Mouse (Mus musculus) hindbrain, embryonic 15.5 days (tissue): ENCODE measurements around the gene Slc27a1. TPM values are rescaled to one million over a fixed set of nuclear protein-coding genes. Genes with fewer than 3 reads are reported as not detected.
A peak's percentile ranks its signal among the peaks of the same experiment; 100 is the strongest.

Experiments used
- ATAC-seq: fragments of 200-750 bp; cut with Nextera tagmentation; 2 replicates; pipeline ENCODE4 v1.8.0; 2017; ENCODE audit warnings: low read depth, moderate number of reproducible peaks, moderate TSS enrichment; ENCODE audit not compliant: low FRiP score
- H3K27ac ChIP-seq: fragments of 300-500 bp; sonication (generic); replicated peaks from 2 replicates; pipeline ENCODE4 v1.5.1; 2015; ENCODE audit warnings: mild to moderate bottlenecking, inconsistent platforms
- H3K27me3 ChIP-seq: fragments of 300-500 bp; sonication (generic); 2 replicates; pipeline ENCODE4 v1.6.1; 2015; ENCODE audit warnings: control low read depth, inconsistent platforms
- H3K36me3 ChIP-seq: fragments of 300-500 bp; sonication (generic); 2 replicates; pipeline ENCODE4 v1.6.1; 2015; ENCODE audit warnings: control low read depth, inconsistent platforms
- H3K4me1 ChIP-seq: fragments of 300-500 bp; sonication (generic); replicated peaks from 2 replicates; pipeline ENCODE4 v1.6.1; 2015; ENCODE audit warnings: control low read depth, inconsistent platforms
- H3K4me2 ChIP-seq: fragments of 300-500 bp; sonication (generic); 2 replicates; pipeline ENCODE4 v1.6.1; 2015; ENCODE audit warnings: moderate library complexity, mild to moderate bottlenecking, inconsistent platforms
- H3K4me3 ChIP-seq: fragments of 300-500 bp; sonication (generic); 2 replicates; pipeline ENCODE4 v1.5.1; 2015; ENCODE audit warnings: mild to moderate bottlenecking, inconsistent platforms
- H3K9ac ChIP-seq: fragments of 300-500 bp; sonication (generic); 2 replicates; pipeline ENCODE4 v1.6.1; 2015; ENCODE audit warnings: inconsistent platforms
- H3K9me3 ChIP-seq: fragments of 300-500 bp; sonication (generic); 2 replicates; pipeline ENCODE4 v1.6.1; 2016; ENCODE audit warnings: control low read depth, inconsistent platforms
- WGBS: fragments of 180-500 bp; shearing (Covaris S2); methylation state at CpG from one replicate; pipeline ENCODE4 v1.1.7; 2015; 5-methylcytosine and 5-hydroxymethylcytosine counted together
- polyA plus RNA-seq: library from polyadenylated mRNA; unstranded; fragments of >200 nt; fragmentation: Nextera tagmentation; extraction: Ambion mirVana; gene quantifications from 2 replicates; pipeline ENCODE4 v1.2.1, GENCODE M21; 2015

Slc27a1 gene
- polyA plus RNA-seq, 1 experiment from 2014 or later = 87.4 TPM

DNA sequence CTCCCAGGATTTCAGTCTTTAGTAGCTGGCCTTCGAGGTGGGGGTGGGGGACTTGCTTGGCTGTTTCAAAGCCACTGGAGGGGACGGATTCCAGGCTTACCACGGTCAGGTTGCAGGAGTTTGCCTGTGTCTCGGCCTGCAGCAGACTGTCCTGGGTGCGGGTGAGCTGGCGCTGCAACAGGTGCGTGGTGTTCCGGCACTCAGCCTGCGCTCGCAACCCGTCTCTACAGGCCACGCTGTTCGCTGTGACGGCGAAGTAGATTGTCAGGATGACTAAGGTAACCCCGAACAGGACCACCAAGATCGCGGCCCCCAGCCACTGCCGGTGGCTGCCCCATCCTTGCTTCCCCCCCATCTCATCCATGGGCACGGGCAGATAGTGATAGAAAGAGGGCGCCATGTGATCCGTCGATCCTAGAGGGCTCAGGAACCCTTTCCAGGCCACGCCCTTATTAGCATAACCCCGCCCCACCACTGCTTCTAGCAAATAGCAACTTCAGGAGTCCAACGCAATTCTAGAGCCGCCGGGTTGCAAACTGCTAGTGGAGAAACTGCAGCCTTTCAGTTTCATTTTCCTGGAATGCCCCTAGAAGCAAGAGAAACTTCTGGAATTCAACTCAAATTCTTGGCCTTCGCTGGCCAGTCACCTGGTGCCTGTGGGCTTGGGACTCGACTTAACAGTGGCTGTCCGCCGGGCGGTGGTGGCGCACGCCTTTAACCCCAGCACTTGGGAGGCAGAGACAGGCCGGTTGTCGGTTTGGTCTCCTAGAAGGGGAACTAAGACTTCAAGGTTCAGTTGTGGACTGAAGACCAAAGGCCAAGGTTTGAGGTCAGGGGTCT lies 31.4 kb upstream of the Slc27a1 start, which contains the start of gene Bst2:
TSS of gene Bst2 (minus strand) at position 429 of the 840 bp plus-strand sequence.
- Histone ChIP-seq H3K4me3 (peak within 1 kb of the TSS; percentile 29), H3K9ac (no peak within 1 kb of the TSS), H3K27me3 (peaks cover 18% of the 10 kb centered on the region), H3K27ac (no peak within 1 kb of the TSS), H3K9me3 (no peaks in the 10 kb centered on the region), H3K4me1 (peaks cover 8% of the 10 kb centered on the region), H3K4me2 (peak within 1 kb of the TSS; percentile 53), H3K36me3 (no peaks in the 10 kb centered on the region)
- WGBS = 4% methylated on average over 37 of the region's 37 CpGs
- no peak for ATAC-seq

DNA sequence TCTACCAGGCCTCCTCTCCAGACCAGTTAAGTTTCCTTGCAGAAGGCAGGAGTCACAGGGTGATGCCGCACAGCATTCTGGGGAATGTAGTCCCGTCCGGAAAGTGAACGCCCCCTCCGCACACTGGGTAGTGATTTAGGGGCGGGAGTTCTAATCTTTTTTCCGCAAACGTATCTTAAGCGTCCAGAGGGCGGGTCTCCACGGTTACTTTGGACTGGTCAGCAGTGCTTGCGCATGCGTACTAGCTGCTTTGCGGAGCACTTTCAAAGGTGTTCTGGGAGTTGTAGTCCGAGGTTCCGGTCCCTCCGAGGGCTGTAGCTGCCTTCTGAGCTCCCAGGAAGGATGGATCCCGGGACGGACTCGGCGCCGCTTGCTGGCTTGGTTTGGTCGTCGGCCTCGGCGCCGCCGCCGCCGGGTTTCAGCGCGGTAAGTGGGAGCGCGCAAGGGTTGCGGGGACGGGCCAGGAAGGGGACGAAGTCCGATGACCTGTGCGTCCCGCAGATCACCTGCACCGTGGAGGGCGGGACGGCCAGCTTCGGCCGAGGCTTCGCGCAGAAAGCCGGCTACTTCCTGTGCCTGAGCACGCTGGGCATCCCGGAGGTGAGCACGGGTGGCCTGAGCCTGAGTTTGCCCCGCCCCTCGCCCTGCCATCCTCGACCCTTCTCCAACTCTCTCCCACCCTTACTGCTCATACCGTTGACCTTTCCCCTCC lies 25.9 kb upstream of the Slc27a1 start, which contains the start of gene Mvb12a:
TSS of gene Mvb12a (plus strand) at position 291 of the 712 bp plus-strand sequence.
- Histone ChIP-seq H3K4me2 (peak within 1 kb of the TSS; percentile 55), H3K9ac (peak within 1 kb of the TSS; percentile 70), H3K36me3 (peaks cover 14% of the 10 kb centered on the region), H3K27me3 (peaks cover 3% of the 10 kb centered on the region; the same call in 1 of the 2 replicates), H3K4me1 (peaks cover 10% of the 10 kb centered on the region), H3K4me3 (peak within 1 kb of the TSS; percentile 75), H3K9me3 (no peaks in the 10 kb centered on the region), H3K27ac (peak within 1 kb of the TSS; percentile 69)
- WGBS = under 1% methylated on average over 55 of the region's 55 CpGs
- peak; percentile 97 for ATAC-seq

DNA sequence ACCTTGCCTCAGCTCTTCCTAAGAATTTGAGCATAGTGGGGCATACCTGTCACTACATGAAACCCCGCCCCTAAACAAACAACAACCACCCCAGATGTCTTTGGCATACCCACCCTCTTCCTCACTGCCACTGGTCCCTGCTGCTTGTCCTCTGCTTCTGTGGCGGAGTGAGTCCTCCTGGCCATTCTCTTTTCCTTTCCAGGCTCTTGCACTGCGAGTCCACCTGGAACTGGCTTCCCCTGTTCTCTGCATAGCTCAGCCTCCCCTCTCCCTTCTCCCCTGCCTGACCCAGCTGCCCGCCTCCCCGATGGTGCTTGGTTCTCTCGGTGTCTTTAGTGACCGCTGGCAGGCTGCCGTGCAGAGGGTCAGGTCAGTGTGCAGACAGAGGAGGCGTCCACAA lies 24.9 kb upstream of the Slc27a1 start:
- no peak for ATAC-seq
- Histone ChIP-seq H3K9ac (peak overlapping the region; percentile 70; the same call in 1 of the 2 replicates), H3K27ac (no peak overlapping the region), H3K36me3 (peaks cover 18% of the 10 kb centered on the region), H3K9me3 (no peaks in the 10 kb centered on the region), H3K4me1 (peaks cover 10% of the 10 kb centered on the region), H3K27me3 (no peaks in the 10 kb centered on the region), H3K4me3 (peak overlapping the region; percentile 75), H3K4me2 (peak overlapping the region; percentile 55)
- 86% methylated on average over 9 of the region's 9 CpGs for WGBS

DNA sequence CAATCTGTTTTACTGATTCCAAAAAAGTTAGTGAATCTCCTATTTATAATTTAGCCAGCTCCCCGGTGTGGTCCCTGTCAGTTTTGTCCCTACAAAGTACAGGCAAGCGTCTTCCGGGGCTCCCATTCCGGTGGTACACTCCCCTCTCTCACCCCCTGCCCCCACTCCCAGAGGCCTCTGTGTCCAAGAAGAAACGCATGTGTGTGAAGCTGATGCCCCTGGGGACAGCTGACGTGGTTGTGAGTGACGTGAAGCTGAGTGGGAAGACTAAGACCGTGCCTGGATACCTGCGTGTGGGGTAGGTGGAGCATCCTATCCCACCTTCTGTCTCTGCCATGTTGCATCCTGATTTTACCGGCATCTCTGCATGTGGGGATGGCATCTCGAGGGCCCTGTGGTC lies 23.6 kb upstream of the Slc27a1 start:
- H3K4me1 ChIP-seq = peaks cover 10% of the 10 kb centered on the region
- H3K9ac ChIP-seq = no peak overlapping the region
- WGBS = 92% methylated on average over 11 of the region's 11 CpGs
- H3K9me3 ChIP-seq = no peaks in the 10 kb centered on the region
- H3K36me3 ChIP-seq = peaks cover 18% of the 10 kb centered on the region
- H3K4me3 ChIP-seq = no peak overlapping the region
- H3K4me2 ChIP-seq = no peak overlapping the region
- H3K27me3 ChIP-seq = no peaks in the 10 kb centered on the region
- H3K27ac ChIP-seq = no peak overlapping the region
- ATAC-seq = no peak

DNA sequence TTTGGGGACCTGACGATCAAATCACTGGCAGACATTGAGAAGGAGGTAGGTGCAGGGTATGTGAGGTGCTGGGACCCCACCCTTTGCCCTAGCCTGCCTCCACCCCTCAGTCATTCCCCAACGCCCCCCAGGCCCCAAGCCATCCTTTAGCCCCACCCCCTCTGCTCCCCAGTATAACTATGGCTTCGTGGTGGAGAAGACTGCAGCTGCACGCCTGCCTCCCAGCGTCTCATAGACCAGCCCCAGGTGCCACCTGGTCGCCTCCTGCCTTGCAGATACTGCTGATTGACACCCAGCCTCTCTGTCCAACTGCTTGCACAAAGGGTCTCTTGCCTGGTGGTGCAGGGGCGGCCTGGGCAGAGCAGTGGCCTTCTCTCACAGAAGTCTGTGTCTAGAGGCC lies 21.1 kb upstream of the Slc27a1 start:
- H3K9ac ChIP-seq = no peak overlapping the region
- no peaks in the 10 kb centered on the region for H3K9me3 ChIP-seq
- peaks cover 10% of the 10 kb centered on the region for H3K4me1 ChIP-seq
- no peak overlapping the region for H3K4me2 ChIP-seq
- H3K27me3 ChIP-seq = no peaks in the 10 kb centered on the region
- H3K27ac ChIP-seq = no peak overlapping the region
- 89% methylated on average over 7 of the region's 7 CpGs for WGBS
- H3K36me3 ChIP-seq = peaks cover 18% of the 10 kb centered on the region
- no peak overlapping the region for H3K4me3 ChIP-seq
- ATAC-seq = no peak

DNA sequence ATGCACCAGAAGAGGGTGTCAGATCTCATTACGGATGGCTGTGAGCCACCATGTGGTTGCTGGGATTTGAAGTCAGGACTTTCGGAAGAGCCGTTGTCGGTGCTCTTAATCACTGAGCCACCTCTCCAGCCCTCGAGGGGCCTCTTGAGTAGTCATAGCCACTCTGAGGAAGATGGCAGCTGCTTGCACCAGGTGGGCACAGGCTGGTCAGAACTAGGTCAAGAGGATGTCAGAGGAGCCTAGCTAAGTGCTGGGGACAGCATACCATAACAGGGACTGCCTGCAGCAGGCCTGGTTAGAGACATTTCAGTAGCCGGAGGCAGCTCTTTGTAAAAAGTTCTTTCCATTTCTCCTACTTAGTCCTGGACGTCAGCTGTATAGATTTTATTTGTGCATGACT lies 17.9 kb upstream of the Slc27a1 start:
- H3K4me1 ChIP-seq = no peaks in the 10 kb centered on the region
- no peak overlapping the region for H3K27ac ChIP-seq
- H3K9ac ChIP-seq = no peak overlapping the region
- 70% methylated on average over 7 of the region's 7 CpGs for WGBS
- no peak for ATAC-seq
- H3K9me3 ChIP-seq = no peaks in the 10 kb centered on the region
- H3K27me3 ChIP-seq = 0 out of 2 replicates have a peak, but pooled peaks cover 4% of the 10 kb centered on the region
- peaks cover 15% of the 10 kb centered on the region for H3K36me3 ChIP-seq
- H3K4me2 ChIP-seq = no peak overlapping the region
- H3K4me3 ChIP-seq = no peak overlapping the region

DNA sequence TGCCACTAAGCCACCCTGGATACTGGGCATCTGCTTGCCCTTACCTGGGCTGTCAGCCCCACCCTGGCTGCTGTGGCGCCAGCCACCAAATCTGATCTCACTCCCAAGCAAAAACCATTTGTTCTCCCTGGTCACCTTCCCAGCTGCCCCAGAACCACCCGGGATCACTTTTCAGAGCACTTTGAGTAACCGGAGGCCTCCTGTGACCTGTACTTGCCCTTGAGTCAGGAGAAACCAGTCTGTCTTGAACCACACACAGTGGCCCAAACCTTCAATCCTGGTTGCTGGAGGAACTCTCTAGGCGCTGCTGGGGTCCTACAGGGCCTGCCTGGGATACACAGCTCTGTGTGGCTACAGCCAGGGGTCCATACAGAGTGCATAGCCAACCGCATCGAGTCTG lies 15.9 kb upstream of the Slc27a1 start:
- Histone ChIP-seq H3K4me3 (no peak overlapping the region), H3K4me1 (no peaks in the 10 kb centered on the region), H3K9me3 (no peaks in the 10 kb centered on the region), H3K36me3 (peaks cover 5% of the 10 kb centered on the region; the same call in 1 of the 2 replicates), H3K9ac (no peak overlapping the region), H3K27me3 (peaks cover 24% of the 10 kb centered on the region), H3K27ac (no peak overlapping the region), H3K4me2 (no peak overlapping the region)
- no peak for ATAC-seq
- WGBS = 70% methylated on average over 6 of the region's 6 CpGs

DNA sequence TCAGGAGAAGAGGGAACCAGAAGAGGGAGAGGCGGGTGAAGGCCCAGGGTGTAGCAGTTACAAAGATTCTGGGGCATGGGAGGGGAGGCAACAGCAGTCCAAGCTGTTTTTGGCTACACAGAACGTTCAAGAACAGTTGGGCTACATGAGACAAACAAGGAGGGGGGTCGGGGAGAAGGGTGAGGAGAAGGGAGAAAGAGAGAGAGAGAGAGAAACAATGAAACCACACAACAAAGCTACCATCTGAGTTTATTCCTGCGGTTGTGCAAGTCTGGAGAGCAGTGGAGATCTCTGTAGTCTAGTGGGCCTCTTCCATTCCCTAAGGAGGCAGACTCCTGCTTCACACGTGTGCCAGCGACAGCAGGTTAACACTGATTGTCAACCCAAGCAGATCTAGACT lies 14.7 kb upstream of the Slc27a1 start:
- Histone ChIP-seq H3K27ac (no peak overlapping the region), H3K36me3 (no peaks in the 10 kb centered on the region), H3K9ac (no peak overlapping the region), H3K9me3 (no peaks in the 10 kb centered on the region), H3K4me2 (no peak overlapping the region), H3K27me3 (peaks cover 36% of the 10 kb centered on the region), H3K4me1 (peaks cover 9% of the 10 kb centered on the region), H3K4me3 (no peak overlapping the region)
- 68% methylated on average over 6 of the region's 6 CpGs for WGBS
- no peak for ATAC-seq

DNA sequence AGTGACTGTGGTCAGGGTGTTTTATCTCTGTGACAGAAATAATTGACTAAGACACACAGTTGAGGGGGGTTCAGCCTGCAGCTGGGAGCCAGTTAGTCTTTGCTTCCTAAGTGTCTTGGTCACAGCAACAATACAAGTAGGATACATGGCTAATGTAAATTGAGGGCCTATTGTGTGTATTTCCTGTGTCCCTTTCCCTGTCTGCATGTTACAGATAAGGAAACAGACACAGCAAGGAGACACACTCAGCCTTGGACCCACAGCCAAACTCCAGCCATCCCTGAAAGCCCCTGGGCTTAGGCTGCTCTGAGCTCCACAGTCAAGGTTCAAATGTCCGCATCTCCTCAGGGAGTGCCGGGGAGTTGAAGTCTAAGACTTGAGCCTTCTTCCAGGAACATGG lies 14.0 kb upstream of the Slc27a1 start:
- H3K9me3 ChIP-seq = no peaks in the 10 kb centered on the region
- WGBS = 81% methylated on average over 2 of the region's 2 CpGs
- no peak overlapping the region for H3K27ac ChIP-seq
- no peaks in the 10 kb centered on the region for H3K36me3 ChIP-seq
- no peak overlapping the region for H3K4me3 ChIP-seq
- H3K27me3 ChIP-seq = peaks cover 42% of the 10 kb centered on the region
- peaks cover 11% of the 10 kb centered on the region for H3K4me1 ChIP-seq
- H3K9ac ChIP-seq = no peak overlapping the region
- no peak overlapping the region for H3K4me2 ChIP-seq
- ATAC-seq = no peak

DNA sequence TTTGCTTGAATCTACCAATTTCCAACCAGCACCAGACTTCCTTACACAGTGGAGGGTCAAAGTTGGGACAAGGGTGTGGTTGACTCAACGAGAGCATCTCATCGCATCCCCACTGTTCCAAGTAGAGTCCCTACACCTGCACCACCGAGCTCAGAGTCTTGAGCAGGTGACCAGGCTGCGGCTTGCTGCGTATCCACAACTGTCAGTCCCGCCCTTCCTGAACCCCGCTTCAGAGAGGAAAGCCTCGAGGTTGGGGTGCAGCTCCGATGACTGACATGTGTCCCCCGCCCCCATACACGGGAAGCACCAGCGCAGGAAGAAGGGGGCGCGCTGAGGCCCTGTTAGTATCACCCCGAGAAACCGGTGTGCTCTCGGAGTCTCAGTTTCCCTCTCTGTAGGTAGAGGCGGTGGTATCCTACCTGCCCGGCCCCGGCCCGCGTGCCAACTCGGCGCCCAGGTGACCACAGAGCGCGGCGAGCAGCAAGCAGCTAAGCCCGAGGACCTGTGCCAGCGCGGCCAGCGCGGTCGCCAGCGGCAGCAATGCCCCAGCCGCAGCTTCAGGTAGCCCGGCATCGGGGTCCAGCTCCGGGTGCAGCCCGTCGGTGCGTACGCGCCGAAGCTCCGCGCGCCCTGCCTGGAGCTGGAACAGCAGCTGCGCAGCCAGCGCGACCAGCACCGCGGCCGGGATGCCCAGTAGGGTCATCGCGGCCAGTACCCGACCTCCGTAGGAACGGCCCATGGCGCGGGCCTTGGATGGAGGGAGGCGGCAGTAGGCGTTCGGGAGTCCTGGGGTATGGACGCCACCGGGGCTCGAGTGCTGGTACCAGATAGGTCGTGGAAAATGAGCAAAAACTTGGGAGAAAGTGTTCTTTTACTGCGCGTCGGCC lies 10.4 kb upstream of the Slc27a1 start, which contains the start of gene Tmem221:
TSS of gene Tmem221 (minus strand) at position 801 of the 887 bp plus-strand sequence.
- 4% methylated on average over 70 of the region's 70 CpGs for WGBS
- H3K9ac ChIP-seq = no peak within 1 kb of the TSS

DNA sequence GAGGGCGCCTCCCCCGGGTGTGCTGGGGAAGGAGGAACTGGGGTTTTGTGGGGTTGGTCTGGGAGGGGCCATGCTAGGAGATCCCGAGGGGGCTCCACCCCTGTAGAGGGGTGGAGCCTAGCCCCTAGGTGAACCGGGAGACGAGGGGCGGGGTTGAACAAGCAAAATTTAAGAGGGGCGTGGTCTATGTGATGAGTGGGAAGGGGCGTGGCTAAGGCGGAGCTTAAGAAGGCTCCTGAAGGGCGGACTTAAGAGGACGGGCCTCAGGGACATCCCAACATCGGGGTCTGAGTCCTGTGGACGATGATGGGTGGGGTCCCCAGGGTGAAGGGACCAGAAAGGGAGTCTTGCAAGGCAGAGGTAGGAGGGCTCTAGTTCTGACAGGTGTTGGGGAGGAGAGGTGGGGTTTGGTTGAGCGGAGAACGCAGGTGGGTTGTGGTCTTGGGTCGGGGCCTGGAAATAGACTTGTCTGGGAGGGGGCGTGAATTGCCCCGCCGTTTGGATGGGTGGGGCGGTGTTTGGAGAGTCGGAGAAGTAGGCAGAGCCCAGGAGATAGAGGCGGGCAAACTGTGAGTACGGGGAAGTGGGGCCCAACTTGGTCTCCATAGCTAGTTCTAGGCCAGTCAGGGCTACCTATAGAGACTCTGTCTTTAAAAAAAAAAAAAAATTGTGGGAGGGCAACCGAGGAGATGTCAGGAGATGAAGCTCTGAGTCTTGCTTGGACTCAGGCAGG lies 9.6 kb upstream of the Slc27a1 start:
- ATAC-seq = no peak

More for the DNA sequence above, 10.4 kb upstream of the Slc27a1 start, which contains the start of gene Tmem221:
- no peak for ATAC-seq
- peak within 1 kb of the TSS; percentile 46 for H3K4me2 ChIP-seq
- H3K27me3 ChIP-seq = peaks cover 79% of the 10 kb centered on the region
- H3K36me3 ChIP-seq = no peaks in the 10 kb centered on the region
- no peak within 1 kb of the TSS for H3K27ac ChIP-seq
- H3K4me1 ChIP-seq = peaks cover 20% of the 10 kb centered on the region
- no peaks in the 10 kb centered on the region for H3K9me3 ChIP-seq
- H3K4me3 ChIP-seq = peak within 1 kb of the TSS; percentile 25

More for the DNA sequence above, 9.6 kb upstream of the Slc27a1 start:
- H3K4me2 ChIP-seq = peak overlapping the region; percentile 46
- peaks cover 84% of the 10 kb centered on the region for H3K27me3 ChIP-seq
- WGBS = 4% methylated on average over 24 of the region's 24 CpGs
- peaks cover 20% of the 10 kb centered on the region for H3K4me1 ChIP-seq
- H3K9me3 ChIP-seq = no peaks in the 10 kb centered on the region; the same call in 1 of the 2 replicates
- H3K4me3 ChIP-seq = peak overlapping the region; percentile 25
- H3K36me3 ChIP-seq = no peaks in the 10 kb centered on the region
- H3K9ac ChIP-seq = no peak overlapping the region
- H3K27ac ChIP-seq = no peak overlapping the region
